Mouse (Mus musculus) left cerebral cortex, postnatal 36 days (tissue): ENCODE results near the gene Prr7. TPM values are rescaled to one million over a fixed set of nuclear protein-coding genes. Genes with fewer than 3 reads are reported as not detected.
A peak's percentile ranks its signal among the peaks of the same experiment; 100 is the strongest.

ENCODE experiments used
- microRNA-seq: library from miRNA; unstranded; fragments of <30 nt; microRNA quantifications from one replicate; pipeline ENCODE4 v1.2.0, GENCODE M21; 2022
- total RNA-seq, 2 experiments: library from RNA; stranded (reverse); gene quantifications; 2 replicates each; pipeline ENCODE4 v1.2.3; 2021

Gene Prr7
- total RNA-seq, 2 experiments from 2014 or later = 81.8 to 82.1 TPM

Small RNAs within 50 kb of the gene (microRNA-seq; reads per million reads assigned to microRNA genes)
- 4.8 reads per million, percentile 16 among the genes with 10 or more reads in this experiment for gene Mir6943
- gene Mir6944 = 66.7 reads per million, percentile 52 among the genes with 10 or more reads in this experiment
- gene Mir6945 = 7.6 reads per million, percentile 25 among the genes with 10 or more reads in this experiment

Other genes starting within 250 kb of the Prr7 start
- 100 to 1,000 TPM; 159 to 185 TPM for gene Prelid1, start 143.8 kb upstream of the Prr7 start, total RNA-seq
- gene Rab24, start 142.3 kb upstream of the Prr7 start, total RNA-seq = 10 to 100 TPM; 80.9 to 86.8 TPM
- 1 to 10 TPM; 1.4 to 2.5 TPM for gene Mxd3, start 134.4 kb upstream of the Prr7 start, total RNA-seq
- gene Lman2, start 101.5 kb upstream of the Prr7 start, total RNA-seq = 10 to 100 TPM; 54.9 to 61.3 TPM
- 10 to 100 TPM; 52.3 to 53.7 TPM for gene Rgs14, start 94.5 kb upstream of the Prr7 start, total RNA-seq
- under 1 TPM; 0.48 to 0.54 TPM for gene Slc34a1, start 66.1 kb upstream of the Prr7 start, total RNA-seq
- gene Pfn3, start 49.0 kb upstream of the Prr7 start, total RNA-seq = not detected
- under 1 TPM; 0.79 to 0.84 TPM for gene F12, start 37.5 kb upstream of the Prr7 start, total RNA-seq
- 10 to 100 TPM; 63.4 to 65.2 TPM for gene Grk6, start 19.2 kb upstream of the Prr7 start, total RNA-seq
- gene Dbn1, start 23.8 kb downstream of the Prr7 start, total RNA-seq = 100 to 1,000 TPM; 247 to 314 TPM
- 100 to 1,000 TPM in 1 of 2 experiments, 10 to 100 TPM in 1; 82.1 to 101 TPM for gene Pdlim7, start 49.4 kb downstream of the Prr7 start, total RNA-seq
- 10 to 100 TPM in 1 of 2 experiments, 1 to 10 TPM in 1; 5.5 to 14.0 TPM for gene Dok3, start 65.0 kb downstream of the Prr7 start, total RNA-seq
- 10 to 100 TPM; 53.1 to 63.9 TPM for gene Ddx41, start 72.4 kb downstream of the Prr7 start, total RNA-seq
- 10 to 100 TPM; 61.1 to 99.5 TPM for gene Fam193b, start 106.9 kb downstream of the Prr7 start, total RNA-seq
- 100 to 1,000 TPM; 133 to 138 TPM for gene Tmed9, start 109.5 kb downstream of the Prr7 start, total RNA-seq
- gene B4galt7, start 135.6 kb downstream of the Prr7 start, total RNA-seq = 10 to 100 TPM; 26.2 to 26.4 TPM
- 10 to 100 TPM; 49.9 to 50.8 TPM for gene Caml, start 158.7 kb downstream of the Prr7 start, total RNA-seq
- gene Ddx46, start 170.8 kb downstream of the Prr7 start, total RNA-seq = 10 to 100 TPM; 40.5 to 52.9 TPM
- 10 to 100 TPM; 79.7 to 81.6 TPM for gene B230219D22Rik, start 228.9 kb downstream of the Prr7 start, total RNA-seq